Mouse (Mus musculus) limb, embryonic 13.5 days (tissue): ENCODE data around the gene Amd1. TPM values are rescaled to one million over a fixed set of nuclear protein-coding genes. Genes with fewer than 3 reads are reported as not detected.

ENCODE experiments used
- ATAC-seq: fragments of 200-750 bp; cut with Nextera tagmentation; 2 replicates; pipeline ENCODE4 v1.8.0; 2017; ENCODE audit warnings: low read depth, moderate number of reproducible peaks, moderate TSS enrichment; ENCODE audit not compliant: low FRiP score
- H3K27ac ChIP-seq: fragments of 300-500 bp; sonication (generic); 2 replicates; pipeline ENCODE4 v1.5.1; 2015; ENCODE audit warnings: inconsistent platforms, mild to moderate bottlenecking, moderate library complexity
- H3K27me3 ChIP-seq: fragments of 300-500 bp; sonication (generic); 2 replicates; pipeline ENCODE4 v1.6.1; 2015; ENCODE audit warnings: mild to moderate bottlenecking, inconsistent platforms
- H3K36me3 ChIP-seq: fragments of 300-500 bp; sonication (generic); 2 replicates; pipeline ENCODE4 v1.6.1; 2015; ENCODE audit warnings: inconsistent platforms, mild to moderate bottlenecking, moderate library complexity
- H3K4me1 ChIP-seq: fragments of 300-500 bp; sonication (generic); 2 replicates; pipeline ENCODE4 v1.6.1; 2015; ENCODE audit warnings: inconsistent platforms
- H3K4me2 ChIP-seq: fragments of 300-500 bp; sonication (generic); replicated peaks from 2 replicates; pipeline ENCODE4 v1.6.1; 2015; ENCODE audit warnings: inconsistent platforms, mild to moderate bottlenecking, moderate library complexity
- H3K4me3 ChIP-seq: fragments of 300-500 bp; sonication (generic); 2 replicates; pipeline ENCODE4 v1.5.1; 2015; ENCODE audit warnings: moderate library complexity, mild to moderate bottlenecking, inconsistent platforms
- H3K9ac ChIP-seq: fragments of 300-500 bp; sonication (generic); 2 replicates; pipeline ENCODE4 v1.6.1; 2015; ENCODE audit warnings: mild to moderate bottlenecking, inconsistent platforms
- H3K9me3 ChIP-seq: fragments of 300-500 bp; sonication (generic); 2 replicates; pipeline ENCODE4 v1.6.1; 2016; ENCODE audit warnings: inconsistent platforms
- WGBS: fragments of 180-500 bp; shearing (Covaris S2); methylation state at CpG from one replicate; pipeline ENCODE4 v1.1.7; 2015; 5-methylcytosine and 5-hydroxymethylcytosine counted together
- polyA plus RNA-seq: library from polyadenylated mRNA; unstranded; fragments of >200 nt; fragmentation: Nextera tagmentation; extraction: Ambion mirVana; gene quantifications from 2 replicates; pipeline ENCODE4 v1.2.1, GENCODE M21; 2015

Gene Amd1
- 56.9 and 60.1 TPM in 2 replicates for polyA plus RNA-seq

DNA sequence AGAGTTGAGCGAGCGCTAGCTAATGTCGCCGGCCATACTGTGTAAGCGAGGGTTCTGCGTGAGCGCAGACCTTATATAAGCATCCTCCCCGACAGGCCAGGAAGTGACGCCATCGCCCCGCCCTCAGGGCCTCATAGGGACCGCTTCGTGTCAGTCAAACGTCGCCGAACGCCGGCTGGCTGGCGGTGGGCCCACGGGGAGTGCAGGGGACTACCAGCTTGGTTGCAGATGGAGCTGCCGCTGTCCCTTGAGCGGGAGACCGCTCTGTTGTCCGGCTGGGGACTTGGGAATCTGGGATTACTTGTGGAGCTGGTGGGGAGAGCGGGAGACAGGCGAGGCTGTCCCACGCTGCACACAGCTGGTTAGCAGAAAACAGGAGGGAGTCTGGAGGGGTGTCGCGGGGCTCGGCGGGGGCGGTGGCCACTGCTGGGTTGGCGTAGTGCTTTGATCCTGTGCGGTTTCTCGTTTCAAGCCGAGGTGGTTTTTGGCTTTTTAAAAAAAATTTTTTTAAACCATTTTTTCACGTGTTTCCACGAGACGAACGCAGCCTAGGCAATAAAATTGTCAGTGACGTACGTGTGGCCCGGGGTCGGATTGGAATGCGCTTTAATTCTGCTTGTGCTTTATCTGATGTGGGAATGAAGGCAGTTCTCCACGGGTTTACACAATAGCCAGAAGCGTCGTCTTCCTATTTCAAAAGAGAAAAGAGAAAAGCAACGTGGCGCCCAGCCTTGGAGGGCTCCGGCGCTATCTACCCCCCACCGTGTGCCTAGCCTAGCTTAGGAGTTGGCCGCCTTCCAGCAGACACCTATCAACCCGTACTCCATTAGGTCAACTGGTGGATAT is at the start of gene Amd1:
Gene Amd1, minus strand, starts transcription at position 47 of the 846 bp plus-strand sequence.
- Histone ChIP-seq H3K9me3 (peaks cover 4% of the 10 kb centered on the region; the same call in 1 of the 2 replicates), H3K4me2 (peak within 1 kb of the TSS; percentile 77), H3K9ac (peak within 1 kb of the TSS; percentile 96), H3K27me3 (no peaks in the 10 kb centered on the region), H3K4me3 (peak within 1 kb of the TSS; percentile 98), H3K36me3 (0 out of 2 replicates have a peak, but pooled peaks cover 6% of the 10 kb centered on the region), H3K4me1 (peaks cover 23% of the 10 kb centered on the region), H3K27ac (peak within 1 kb of the TSS; percentile 96)
- ATAC-seq, result peak; percentile 95
- WGBS, result under 1% methylated on average over 55 of the region's 55 CpGs

DNA sequence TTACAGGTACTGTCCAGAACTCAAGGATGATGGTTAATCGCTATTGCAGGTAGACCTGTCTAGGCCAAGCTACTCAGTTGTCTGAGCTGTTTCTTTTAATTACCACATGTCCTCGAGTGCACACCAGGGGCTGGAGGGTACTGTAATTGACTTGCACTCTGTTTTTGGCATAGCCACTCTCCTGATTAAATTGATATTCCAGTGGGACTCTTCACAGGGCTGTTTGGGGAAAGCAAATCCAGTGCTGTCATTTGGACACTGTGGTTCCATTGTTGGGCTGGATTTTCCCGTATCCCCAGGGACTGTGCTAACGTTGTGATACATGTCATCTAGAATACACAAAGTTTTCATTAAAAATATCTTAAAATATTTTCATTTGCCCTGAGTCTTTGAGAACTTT is 49.2 kb upstream of the Amd1 start:
- peak overlapping the region; percentile 27; the same call in 1 of the 2 replicates for H3K9ac ChIP-seq
- peak overlapping the region; percentile 87; the same call in 1 of the 2 replicates for H3K4me3 ChIP-seq
- H3K27ac ChIP-seq, result no peak overlapping the region
- no peaks in the 10 kb centered on the region; the same call in 1 of the 2 replicates for H3K36me3 ChIP-seq
- peak overlapping the region; percentile 66 for H3K4me2 ChIP-seq
- H3K27me3 ChIP-seq, result no peaks in the 10 kb centered on the region
- WGBS, result 68% methylated on average over 4 of the region's 4 CpGs
- no peak for ATAC-seq
- peaks cover 23% of the 10 kb centered on the region for H3K4me1 ChIP-seq
- no peaks in the 10 kb centered on the region for H3K9me3 ChIP-seq

DNA sequence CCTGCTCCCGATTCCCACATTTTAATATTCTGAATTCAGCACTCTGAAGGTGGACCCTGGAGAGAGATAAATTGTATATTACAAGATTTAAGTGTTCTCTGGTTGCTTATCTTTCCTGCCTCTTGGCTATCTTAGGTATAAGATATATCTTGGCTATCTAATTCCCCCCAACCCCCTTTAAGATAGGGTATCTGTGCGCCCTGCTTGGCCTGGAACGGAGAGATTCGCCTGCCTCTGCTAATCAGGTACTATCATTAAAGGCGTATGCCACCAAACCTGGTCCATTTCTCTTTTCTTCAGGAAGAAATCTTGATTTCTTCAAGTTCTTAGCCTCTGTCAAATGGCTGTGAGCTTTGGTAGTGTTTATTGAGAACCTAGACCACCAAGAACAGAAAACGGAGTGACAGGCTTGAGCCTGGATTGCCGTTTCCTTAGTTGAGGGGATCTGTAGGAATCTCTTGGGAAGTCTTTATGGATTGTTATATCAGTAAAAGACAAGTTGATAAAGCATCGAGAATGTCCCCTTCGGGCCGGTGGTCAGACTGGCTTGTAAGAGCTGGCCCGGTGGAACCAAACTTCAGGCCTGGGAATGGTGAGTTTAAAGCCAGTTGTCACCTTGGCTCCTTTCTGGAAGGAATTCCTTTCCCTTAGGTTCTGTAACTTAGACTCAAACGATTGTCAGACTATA is 48.4 kb upstream of the Amd1 start:
- 55% methylated on average over 12 of the region's 12 CpGs for WGBS
- peak overlapping the region; percentile 85 for H3K9ac ChIP-seq
- ATAC-seq, result no peak
- H3K4me2 ChIP-seq, result peak overlapping the region; percentile 66
- H3K4me1 ChIP-seq, result peaks cover 19% of the 10 kb centered on the region
- H3K36me3 ChIP-seq, result no peaks in the 10 kb centered on the region; the same call in 1 of the 2 replicates
- peak overlapping the region; percentile 87 for H3K4me3 ChIP-seq
- peak overlapping the region; percentile 95; the same call in 1 of the 2 replicates for H3K27ac ChIP-seq
- no peaks in the 10 kb centered on the region for H3K27me3 ChIP-seq
- H3K9me3 ChIP-seq, result no peaks in the 10 kb centered on the region

DNA sequence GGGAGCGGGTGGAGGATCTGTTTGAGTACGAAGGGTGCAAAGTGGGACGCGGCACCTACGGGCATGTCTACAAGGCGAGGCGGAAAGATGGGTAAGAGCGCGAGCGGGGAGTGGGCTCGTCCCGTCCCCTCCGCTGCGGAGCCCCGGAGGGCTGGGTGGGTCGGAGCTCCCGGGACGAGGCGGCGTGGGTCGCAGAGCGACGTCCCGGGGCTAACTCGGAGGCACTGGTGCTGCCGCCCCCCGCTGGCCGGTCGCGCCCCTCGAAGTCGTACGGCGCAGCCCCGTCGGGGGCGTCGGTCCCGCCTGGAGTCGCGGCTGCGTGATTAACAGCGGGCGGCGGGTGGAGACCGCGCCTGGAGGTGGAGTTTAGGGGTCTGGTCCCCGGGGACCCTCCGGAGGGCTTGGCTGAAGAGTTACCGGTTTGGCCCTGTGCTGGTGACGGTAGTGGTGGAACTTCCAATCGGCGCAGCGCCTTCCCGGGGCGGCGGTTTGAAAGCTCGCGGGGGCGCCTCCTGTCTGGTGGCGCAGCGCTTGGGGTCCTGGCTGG is 47.7 kb upstream of the Amd1 start:
- 0% methylated on average over 60 of the region's 62 CpGs for WGBS
- Histone ChIP-seq H3K4me2 (peak overlapping the region; percentile 66), H3K9me3 (no peaks in the 10 kb centered on the region), H3K36me3 (no peaks in the 10 kb centered on the region; the same call in 1 of the 2 replicates), H3K27ac (peak overlapping the region; percentile 95), H3K27me3 (no peaks in the 10 kb centered on the region), H3K4me1 (peaks cover 19% of the 10 kb centered on the region), H3K4me3 (peak overlapping the region; percentile 87), H3K9ac (peak overlapping the region; percentile 85)
- peak; percentile 37 for ATAC-seq

DNA sequence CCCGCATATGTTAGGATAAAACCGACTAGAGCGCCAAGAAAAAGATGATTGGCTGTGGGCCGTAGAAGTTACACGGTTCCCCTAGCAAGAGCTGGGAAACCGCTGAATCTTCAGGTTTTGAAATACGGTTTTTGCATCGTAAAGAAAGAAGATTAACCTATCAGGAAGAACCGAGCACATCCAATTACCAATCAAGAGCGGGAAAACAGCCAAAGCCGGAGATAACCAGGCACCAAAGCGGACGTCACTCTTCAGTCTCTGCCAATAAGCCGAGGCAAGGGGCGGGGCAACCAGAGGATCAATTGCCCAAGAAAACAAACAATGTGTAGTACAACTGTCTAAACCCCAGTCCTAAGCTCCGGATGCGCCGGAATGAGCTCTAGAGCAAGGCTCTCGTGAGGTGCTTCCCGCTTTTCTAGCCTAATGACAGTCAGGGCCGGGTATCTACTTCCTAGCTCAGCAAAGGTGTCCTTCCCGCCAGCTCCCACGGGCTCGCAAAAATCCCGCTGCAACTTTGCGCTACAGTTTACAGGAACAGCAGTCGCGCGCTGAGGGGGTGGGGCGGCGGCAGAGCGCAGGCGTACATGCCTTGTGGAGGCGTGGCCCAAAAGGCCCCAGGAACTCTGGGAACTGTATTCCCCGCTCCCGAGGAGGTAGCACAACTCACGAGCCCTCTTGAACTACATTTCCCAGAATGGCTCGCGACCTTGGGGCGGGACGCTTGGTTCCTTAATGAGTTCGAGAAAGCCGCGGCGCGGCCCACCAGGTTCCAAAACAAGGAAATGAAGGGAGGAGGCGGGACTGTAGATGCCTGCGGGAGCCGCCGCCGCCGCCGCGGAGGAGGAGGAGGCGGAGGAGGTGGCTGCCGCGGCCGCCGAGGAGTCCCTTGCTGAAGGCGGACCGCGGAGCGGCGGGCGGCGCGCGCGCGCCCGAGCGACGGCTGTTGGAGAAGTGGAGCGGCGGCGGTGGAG is 46.9 kb upstream of the Amd1 start:
- Histone ChIP-seq H3K9me3 (no peaks in the 10 kb centered on the region), H3K4me3 (peak overlapping the region; percentile 87), H3K4me1 (peaks cover 19% of the 10 kb centered on the region), H3K36me3 (no peaks in the 10 kb centered on the region; the same call in 1 of the 2 replicates), H3K27me3 (no peaks in the 10 kb centered on the region), H3K27ac (peak overlapping the region; percentile 95), H3K4me2 (peak overlapping the region; percentile 66), H3K9ac (peak overlapping the region; percentile 85)
- under 1% methylated on average over 76 of the region's 76 CpGs for WGBS
- ATAC-seq, result peak; percentile 98

DNA sequence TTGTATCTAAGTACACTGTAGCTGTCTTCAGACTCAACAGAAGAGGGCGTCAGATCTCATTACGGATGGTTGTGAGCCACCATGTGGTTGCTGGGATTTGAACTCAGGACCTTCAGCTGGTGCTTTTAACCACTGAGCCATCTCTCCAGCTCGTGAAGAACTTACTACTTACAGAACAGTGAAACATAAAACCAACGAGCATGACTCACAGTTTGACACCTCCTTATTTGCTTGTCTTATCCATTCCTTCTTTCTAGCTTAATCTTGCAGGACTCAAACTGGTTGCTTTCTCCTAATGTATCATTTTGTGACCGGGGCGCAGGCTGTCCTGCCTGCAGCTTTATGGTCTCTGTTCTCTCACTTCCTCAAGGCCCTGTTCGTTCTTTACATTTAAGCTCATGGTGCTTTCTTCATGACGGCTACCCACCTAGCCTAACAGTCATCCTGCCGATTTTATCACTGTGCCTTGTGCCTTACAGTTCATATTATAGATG is 45.5 kb upstream of the Amd1 start:
- WGBS, result 65% methylated on average over 9 of the region's 9 CpGs
- no peak overlapping the region for H3K27ac ChIP-seq
- no peaks in the 10 kb centered on the region for H3K27me3 ChIP-seq
- H3K9me3 ChIP-seq, result no peaks in the 10 kb centered on the region
- H3K4me2 ChIP-seq, result peak overlapping the region; percentile 63; the same call in 1 of the 2 replicates
- peak overlapping the region; percentile 87 for H3K4me3 ChIP-seq
- H3K36me3 ChIP-seq, result no peaks in the 10 kb centered on the region
- ATAC-seq, result no peak
- H3K9ac ChIP-seq, result no peak overlapping the region
- H3K4me1 ChIP-seq, result peaks cover 19% of the 10 kb centered on the region

DNA sequence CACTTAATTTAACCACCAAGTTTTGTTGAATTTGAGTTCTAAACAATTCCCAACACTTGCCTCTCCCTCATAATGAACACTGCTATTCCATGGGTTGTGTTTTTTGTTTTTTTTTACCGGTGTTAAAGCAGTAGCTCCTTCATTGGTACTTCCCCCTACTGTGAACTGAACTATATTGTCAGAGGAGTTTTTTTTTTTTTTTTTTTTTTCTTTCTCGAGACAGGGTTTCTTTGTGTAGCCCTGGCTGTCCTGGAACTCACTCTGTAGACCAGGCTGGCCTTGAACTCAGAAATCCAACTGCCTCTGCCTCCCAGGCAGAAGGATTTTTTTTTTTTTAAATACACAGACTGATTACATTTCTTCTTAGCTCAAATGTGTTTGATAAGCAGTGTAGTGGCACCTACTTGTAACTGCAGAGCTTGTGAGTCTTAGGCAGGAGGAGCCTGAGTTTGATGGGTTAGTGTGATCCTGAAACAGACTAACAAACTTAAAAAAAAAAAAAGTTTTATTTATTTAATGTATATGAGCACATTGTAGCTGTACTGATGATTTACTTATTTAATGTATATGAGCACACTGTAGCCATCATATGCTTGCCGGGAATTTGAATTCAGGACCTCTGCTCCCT is 44.9 kb upstream of the Amd1 start:
- no peak overlapping the region for H3K27ac ChIP-seq
- peaks cover 19% of the 10 kb centered on the region for H3K4me1 ChIP-seq
- no peaks in the 10 kb centered on the region for H3K36me3 ChIP-seq
- H3K27me3 ChIP-seq, result no peaks in the 10 kb centered on the region
- WGBS, result 72% methylated on average over 3 of the region's 3 CpGs
- H3K9ac ChIP-seq, result no peak overlapping the region
- no peak overlapping the region for H3K4me3 ChIP-seq
- ATAC-seq, result no peak
- H3K9me3 ChIP-seq, result no peaks in the 10 kb centered on the region
- H3K4me2 ChIP-seq, result no peak overlapping the region

DNA sequence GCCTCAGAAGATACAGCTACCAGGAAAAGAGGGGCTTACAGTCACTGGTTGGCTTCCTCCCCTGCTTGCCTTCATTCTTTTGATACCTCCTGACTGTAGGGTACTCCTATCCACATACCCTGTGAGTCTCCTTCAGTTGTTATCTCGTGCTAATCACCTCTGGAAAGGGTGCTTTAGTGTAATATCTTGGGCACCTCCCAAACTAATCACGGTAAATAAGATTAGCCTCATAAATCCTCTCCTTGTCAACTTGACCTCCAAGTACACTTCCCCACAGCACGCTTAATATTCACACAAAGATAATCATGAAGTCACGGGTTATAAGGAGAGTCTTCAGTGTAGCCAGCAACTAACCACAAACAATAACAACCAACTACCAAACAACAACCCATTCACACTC is 40.0 kb upstream of the Amd1 start:
- Histone ChIP-seq H3K36me3 (no peaks in the 10 kb centered on the region), H3K27ac (no peak overlapping the region), H3K9me3 (no peaks in the 10 kb centered on the region), H3K27me3 (no peaks in the 10 kb centered on the region), H3K4me1 (peaks cover 6% of the 10 kb centered on the region), H3K4me2 (no peak overlapping the region), H3K4me3 (no peak overlapping the region), H3K9ac (no peak overlapping the region)
- WGBS, result 80% methylated on average over 4 of the region's 4 CpGs
- no peak for ATAC-seq

DNA sequence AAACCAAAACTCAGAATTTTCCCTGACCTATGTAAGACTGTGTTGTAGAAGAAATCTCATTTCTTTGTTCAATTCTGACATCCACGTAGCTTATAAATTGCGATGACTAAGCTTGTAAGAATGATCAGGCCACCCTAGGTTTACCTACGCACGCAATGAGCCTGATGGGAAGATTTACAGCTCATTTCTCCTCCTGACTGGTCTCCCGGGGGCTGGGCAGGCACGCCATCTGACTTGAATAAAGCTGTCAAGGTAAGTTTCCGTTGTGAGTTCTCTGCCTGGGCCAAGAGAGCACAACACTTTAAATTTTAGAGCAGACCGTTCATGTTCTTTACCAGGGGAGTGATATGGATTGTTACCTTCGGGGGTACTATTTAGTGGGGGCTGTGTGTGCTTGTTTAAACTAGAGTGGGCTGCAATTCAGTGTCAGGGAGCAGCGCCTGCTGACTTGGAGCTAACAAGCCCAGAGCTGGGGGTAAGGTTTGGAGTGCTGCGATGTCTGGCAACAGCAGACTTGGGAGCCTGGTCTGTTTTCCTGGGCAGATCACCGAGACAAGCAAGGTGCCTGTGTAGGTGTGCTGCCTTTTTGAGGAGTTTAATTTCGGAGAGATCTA is 37.5 kb upstream of the Amd1 start, which contains the start of gene Cdk19:
Gene Cdk19, plus strand, starts transcription at position 214 of the 614 bp plus-strand sequence.
- Histone ChIP-seq H3K27me3 (no peaks in the 10 kb centered on the region), H3K4me1 (peaks cover 6% of the 10 kb centered on the region), H3K27ac (peak within 1 kb of the TSS; percentile 7; the same call in 1 of the 2 replicates), H3K36me3 (no peaks in the 10 kb centered on the region), H3K4me2 (peak within 1 kb of the TSS; percentile 31), H3K9ac (no peak within 1 kb of the TSS), H3K9me3 (no peaks in the 10 kb centered on the region), H3K4me3 (no peak within 1 kb of the TSS)
- peak; percentile 64; the same call in 1 of the 2 replicates for ATAC-seq
- WGBS, result 14% methylated on average over 13 of the region's 13 CpGs

DNA sequence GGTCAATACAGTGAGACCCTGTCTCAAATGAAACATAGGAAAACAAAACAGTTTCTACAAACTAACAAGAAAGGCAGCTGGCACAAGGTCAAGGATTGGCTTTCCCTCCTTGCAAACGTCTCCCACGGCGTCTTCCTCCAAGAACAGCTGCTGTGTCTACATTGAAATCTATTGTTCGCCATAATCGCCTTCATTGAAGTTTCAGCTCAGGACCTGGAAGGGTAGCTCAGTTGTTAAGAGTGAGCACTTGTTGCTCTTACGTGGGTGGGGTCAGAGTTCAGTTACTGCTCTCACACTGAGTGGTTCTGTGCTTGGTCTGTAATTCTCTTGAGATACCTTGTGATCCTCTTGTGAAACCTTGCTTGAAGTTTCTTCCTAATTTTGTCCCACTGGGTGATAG is 30.9 kb upstream of the Amd1 start:
- no peak overlapping the region for H3K9ac ChIP-seq
- no peaks in the 10 kb centered on the region for H3K36me3 ChIP-seq
- H3K4me2 ChIP-seq, result no peak overlapping the region
- no peak overlapping the region for H3K4me3 ChIP-seq
- H3K27me3 ChIP-seq, result no peaks in the 10 kb centered on the region
- no peaks in the 10 kb centered on the region for H3K9me3 ChIP-seq
- no peaks in the 10 kb centered on the region for H3K4me1 ChIP-seq
- no peak overlapping the region for H3K27ac ChIP-seq
- WGBS, result 74% methylated on average over 6 of the region's 6 CpGs
- no peak for ATAC-seq
